Mouse (Mus musculus): ENCODE measurements at regions not wholly inside any gene's neighbourhood (a gene's known extent, or its start where the extent isn't known, plus 50 kb on each side); places are given as distances from the start of the nearest gene placed in this dataset.
A peak's percentile ranks its signal among the peaks of the same experiment; 100 is the strongest.

- no peak for DNase-seq (ENCODE audit: low spot score)
- no peaks in the 10 kb centered on the region for H3K4me1 ChIP-seq
- no peak overlapping the region for H3K4me3 ChIP-seq
- no peaks in the 10 kb centered on the region for H3K27me3 ChIP-seq (replicated peaks; ENCODE audit: low read depth, poor library complexity, severe bottlenecking)
- no peaks in the 10 kb centered on the region for H3K9me3 ChIP-seq
- H3K36me3 ChIP-seq (replicated peaks), result no peaks in the 10 kb centered on the region
- no peak overlapping the region for H3K27ac ChIP-seq (replicated peaks)
- 90% methylated on average over 4 of the region's 4 CpGs for WGBS
These were observed 714.1 kb upstream of the Adgrl2 start for GRCm38 (mm10) chr3:149704478-149704877.

GRCm38 (mm10) chr3:149683561-149683960, 693.2 kb upstream of the Adgrl2 start:
- Histone ChIP-seq H3K9me3 (no peaks in the 10 kb centered on the region), H3K27me3 (replicated peaks; ENCODE audit: low read depth, poor library complexity, severe bottlenecking) (no peaks in the 10 kb centered on the region), H3K4me3 (no peak overlapping the region), H3K4me1 (no peaks in the 10 kb centered on the region), H3K27ac (replicated peaks) (no peak overlapping the region), H3K36me3 (replicated peaks) (no peaks in the 10 kb centered on the region)
- 87% methylated on average over 4 of the region's 4 CpGs for WGBS
- no peak for DNase-seq (ENCODE audit: low spot score)

- WGBS, result 90% methylated on average over 5 of the region's 5 CpGs
- no peak for DNase-seq (ENCODE audit: low spot score)
- H3K4me1 ChIP-seq, result no peaks in the 10 kb centered on the region
- no peaks in the 10 kb centered on the region for H3K27me3 ChIP-seq (replicated peaks; ENCODE audit: low read depth, poor library complexity, severe bottlenecking)
- H3K9me3 ChIP-seq, result no peaks in the 10 kb centered on the region
- H3K36me3 ChIP-seq (replicated peaks), result no peaks in the 10 kb centered on the region
- H3K27ac ChIP-seq (replicated peaks), result no peak overlapping the region
- H3K4me3 ChIP-seq, result no peak overlapping the region
These were observed 691.9 kb upstream of the Adgrl2 start for GRCm38 (mm10) chr3:149682246-149682645.

- Histone ChIP-seq H3K4me1 (no peaks in the 10 kb centered on the region), H3K27ac (replicated peaks) (no peak overlapping the region), H3K27me3 (replicated peaks; ENCODE audit: low read depth, poor library complexity, severe bottlenecking) (no peaks in the 10 kb centered on the region), H3K4me3 (no peak overlapping the region), H3K36me3 (replicated peaks) (no peaks in the 10 kb centered on the region), H3K9me3 (no peaks in the 10 kb centered on the region)
- DNase-seq (ENCODE audit: low spot score), result no peak
These were observed 683.6 kb upstream of the Adgrl2 start for GRCm38 (mm10) chr3:149673926-149674325.

- no peak overlapping the region for H3K4me3 ChIP-seq
- no peak for DNase-seq (ENCODE audit: low spot score)
- 87% methylated on average over 3 of the region's 3 CpGs for WGBS
- no peaks in the 10 kb centered on the region for H3K27me3 ChIP-seq (replicated peaks; ENCODE audit: low read depth, poor library complexity, severe bottlenecking)
- no peak overlapping the region for H3K27ac ChIP-seq (replicated peaks)
- 0 out of 2 replicates have a peak, but pooled peaks cover 2% of the 10 kb centered on the region for H3K4me1 ChIP-seq
- no peaks in the 10 kb centered on the region for H3K9me3 ChIP-seq
- no peaks in the 10 kb centered on the region for H3K36me3 ChIP-seq (replicated peaks)
These were observed 674.3 kb upstream of the Adgrl2 start for GRCm38 (mm10) chr3:149664624-149665023.

- WGBS, result 80% methylated on average over 2 of the region's 2 CpGs
- Histone ChIP-seq H3K27ac (replicated peaks) (no peak overlapping the region), H3K27me3 (replicated peaks; ENCODE audit: low read depth, poor library complexity, severe bottlenecking) (no peaks in the 10 kb centered on the region), H3K4me3 (no peak overlapping the region), H3K36me3 (replicated peaks) (no peaks in the 10 kb centered on the region), H3K9me3 (no peaks in the 10 kb centered on the region), H3K4me1 (no peaks in the 10 kb centered on the region)
- no peak for DNase-seq (ENCODE audit: low spot score)
These were observed 648.0 kb upstream of the Adgrl2 start for GRCm38 (mm10) chr3:149638324-149638723.

GRCm38 (mm10) chr3:149626186-149626585, 635.8 kb upstream of the Adgrl2 start:
- Histone ChIP-seq H3K27me3 (replicated peaks; ENCODE audit: low read depth, poor library complexity, severe bottlenecking) (no peaks in the 10 kb centered on the region), H3K9me3 (no peaks in the 10 kb centered on the region), H3K36me3 (replicated peaks) (no peaks in the 10 kb centered on the region), H3K4me1 (no peaks in the 10 kb centered on the region), H3K4me3 (no peak overlapping the region), H3K27ac (replicated peaks) (no peak overlapping the region)
- DNase-seq (ENCODE audit: low spot score), result no peak

GRCm38 (mm10) chr3:149625497-149625896, 635.1 kb upstream of the Adgrl2 start:
- Histone ChIP-seq H3K27me3 (replicated peaks; ENCODE audit: low read depth, poor library complexity, severe bottlenecking) (no peaks in the 10 kb centered on the region), H3K4me3 (no peak overlapping the region), H3K27ac (replicated peaks) (no peak overlapping the region), H3K36me3 (replicated peaks) (no peaks in the 10 kb centered on the region), H3K4me1 (no peaks in the 10 kb centered on the region), H3K9me3 (no peaks in the 10 kb centered on the region)
- no peak for DNase-seq (ENCODE audit: low spot score)
- 91% methylated on average over 1 of the region's 1 CpGs for WGBS

- Histone ChIP-seq H3K27me3 (replicated peaks; ENCODE audit: low read depth, poor library complexity, severe bottlenecking) (no peaks in the 10 kb centered on the region), H3K27ac (replicated peaks) (no peak overlapping the region), H3K9me3 (no peaks in the 10 kb centered on the region), H3K36me3 (replicated peaks) (no peaks in the 10 kb centered on the region), H3K4me1 (no peaks in the 10 kb centered on the region), H3K4me3 (no peak overlapping the region)
- 87% methylated on average over 3 of the region's 3 CpGs for WGBS
- no peak for DNase-seq (ENCODE audit: low spot score)
These were observed 634.7 kb upstream of the Adgrl2 start for GRCm38 (mm10) chr3:149625066-149625465.

- no peaks in the 10 kb centered on the region for H3K36me3 ChIP-seq (replicated peaks)
- WGBS, result 80% methylated on average over 4 of the region's 4 CpGs
- DNase-seq (ENCODE audit: low spot score), result no peak
- H3K4me1 ChIP-seq, result no peaks in the 10 kb centered on the region
- no peaks in the 10 kb centered on the region for H3K27me3 ChIP-seq (replicated peaks; ENCODE audit: low read depth, poor library complexity, severe bottlenecking)
- H3K27ac ChIP-seq (replicated peaks), result no peak overlapping the region
- H3K9me3 ChIP-seq, result no peaks in the 10 kb centered on the region
- no peak overlapping the region for H3K4me3 ChIP-seq
These were observed 633.6 kb upstream of the Adgrl2 start for GRCm38 (mm10) chr3:149623851-149624532.

- H3K27ac ChIP-seq (replicated peaks), result no peak overlapping the region
- H3K27me3 ChIP-seq (replicated peaks; ENCODE audit: low read depth, poor library complexity, severe bottlenecking), result no peaks in the 10 kb centered on the region
- WGBS, result 77% methylated on average over 5 of the region's 5 CpGs
- no peaks in the 10 kb centered on the region for H3K4me1 ChIP-seq
- H3K4me3 ChIP-seq, result no peak overlapping the region
- H3K36me3 ChIP-seq (replicated peaks), result no peaks in the 10 kb centered on the region
- DNase-seq (ENCODE audit: low spot score), result no peak
- H3K9me3 ChIP-seq, result no peaks in the 10 kb centered on the region
These were observed 613.5 kb upstream of the Adgrl2 start for GRCm38 (mm10) chr3:149603865-149604264.

- Histone ChIP-seq H3K4me1 (no peaks in the 10 kb centered on the region), H3K4me3 (no peak overlapping the region), H3K27ac (replicated peaks) (no peak overlapping the region), H3K27me3 (replicated peaks; ENCODE audit: low read depth, poor library complexity, severe bottlenecking) (no peaks in the 10 kb centered on the region), H3K36me3 (replicated peaks) (no peaks in the 10 kb centered on the region), H3K9me3 (no peaks in the 10 kb centered on the region)
- 77% methylated on average over 5 of the region's 5 CpGs for WGBS
- no peak for DNase-seq (ENCODE audit: low spot score)
These were observed 610.9 kb upstream of the Adgrl2 start for GRCm38 (mm10) chr3:149601276-149601675.

GRCm38 (mm10) chr3:149594470-149594869, 604.1 kb upstream of the Adgrl2 start:
- Histone ChIP-seq H3K27ac (replicated peaks) (no peak overlapping the region), H3K9me3 (no peaks in the 10 kb centered on the region), H3K4me1 (no peaks in the 10 kb centered on the region), H3K4me3 (no peak overlapping the region), H3K36me3 (replicated peaks) (no peaks in the 10 kb centered on the region), H3K27me3 (replicated peaks; ENCODE audit: low read depth, poor library complexity, severe bottlenecking) (no peaks in the 10 kb centered on the region)
- peak; percentile 17 for DNase-seq (ENCODE audit: low spot score)
- 73% methylated on average over 4 of the region's 4 CpGs for WGBS
